Mouse (Mus musculus): ENCODE data around the gene Cacna2d3.

Cacna2d3 gene

DNA sequence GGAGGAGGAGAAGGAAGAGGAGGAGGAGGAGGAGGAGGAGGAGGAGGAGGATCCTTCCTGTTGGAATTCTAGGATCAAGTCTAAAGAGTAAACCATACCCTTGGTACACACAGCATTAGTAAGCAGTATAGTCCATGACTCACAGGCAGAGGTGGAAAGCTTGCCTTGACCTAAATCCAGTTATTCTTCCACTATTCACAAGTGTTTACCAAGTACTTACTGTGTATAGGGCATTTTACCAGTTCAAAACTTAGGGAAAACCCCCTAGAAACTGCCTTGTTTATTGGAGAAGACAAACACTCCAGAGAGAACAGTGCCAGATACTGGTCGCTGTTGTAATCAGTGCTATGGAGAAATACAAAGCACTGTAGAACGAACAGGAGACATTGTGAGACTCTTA lies 443.3 kb downstream of the Cacna2d3 start:
- in situ Hi-C loops (cut with MboI; ENCODE audit: unreplicated experiment in 2 of 2) = no loop called here

DNA sequence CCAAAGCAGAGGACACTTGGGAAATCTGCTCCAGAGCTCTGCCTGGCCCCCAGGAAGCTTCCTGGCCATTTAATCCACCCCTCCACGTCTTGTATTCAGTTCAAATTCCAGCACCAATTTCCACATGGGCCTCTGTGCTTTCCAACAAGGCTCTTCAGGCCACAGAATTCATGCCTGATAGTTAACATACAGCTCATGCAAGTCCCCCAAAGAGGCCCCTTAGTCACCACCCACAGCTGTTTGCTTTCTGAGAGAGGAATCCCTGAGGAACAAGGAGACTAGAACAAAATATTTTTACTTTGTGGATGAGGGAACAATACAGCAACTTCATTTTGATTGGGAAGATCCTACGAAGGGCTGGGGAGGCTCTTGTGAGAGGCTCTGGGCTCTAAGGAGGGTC lies 444.0 kb downstream of the Cacna2d3 start:
- in situ Hi-C loops (cut with MboI; ENCODE audit: unreplicated experiment in 2 of 2) = no loop called here

GRCm38 (mm10) chr14:29273890-29274289 lies 447.8 kb downstream of the Cacna2d3 start:
- in situ Hi-C loops (cut with MboI; ENCODE audit: unreplicated experiment in 2 of 2) = no loop called here

GRCm38 (mm10) chr14:29270541-29270940 lies 451.1 kb downstream of the Cacna2d3 start:
- in situ Hi-C loops (cut with MboI; ENCODE audit: unreplicated experiment in 2 of 2) = no loop called here

- in situ Hi-C loops (cut with MboI; ENCODE audit: unreplicated experiment in 2 of 2) = no loop called here
Measured at GRCm38 (mm10) chr14:29269816-29270215, 451.8 kb downstream of the Cacna2d3 start.

GRCm38 (mm10) chr14:29268609-29269008 lies 453.1 kb downstream of the Cacna2d3 start:
- in situ Hi-C loops (cut with MboI; ENCODE audit: unreplicated experiment in 2 of 2) = no loop called here

GRCm38 (mm10) chr14:29267233-29267874 lies 454.3 kb downstream of the Cacna2d3 start:
- in situ Hi-C loops (cut with MboI; ENCODE audit: unreplicated experiment in 2 of 2) = no loop called here

GRCm38 (mm10) chr14:29260621-29261020 lies 461.0 kb downstream of the Cacna2d3 start:
- in situ Hi-C loops (cut with MboI; ENCODE audit: unreplicated experiment in 2 of 2) = no loop called here

GRCm38 (mm10) chr14:29243516-29243915 lies 478.1 kb downstream of the Cacna2d3 start:
- in situ Hi-C loops (cut with MboI; ENCODE audit: unreplicated experiment in 2 of 2) = no loop called here

- in situ Hi-C loops (cut with MboI; ENCODE audit: unreplicated experiment in 2 of 2) = no loop called here
Measured at GRCm38 (mm10) chr14:29238446-29238845, 483.2 kb downstream of the Cacna2d3 start.

- in situ Hi-C loops (cut with MboI; ENCODE audit: unreplicated experiment in 2 of 2) = no loop called here
Measured at GRCm38 (mm10) chr14:29228976-29229716, 492.5 kb downstream of the Cacna2d3 start.

DNA sequence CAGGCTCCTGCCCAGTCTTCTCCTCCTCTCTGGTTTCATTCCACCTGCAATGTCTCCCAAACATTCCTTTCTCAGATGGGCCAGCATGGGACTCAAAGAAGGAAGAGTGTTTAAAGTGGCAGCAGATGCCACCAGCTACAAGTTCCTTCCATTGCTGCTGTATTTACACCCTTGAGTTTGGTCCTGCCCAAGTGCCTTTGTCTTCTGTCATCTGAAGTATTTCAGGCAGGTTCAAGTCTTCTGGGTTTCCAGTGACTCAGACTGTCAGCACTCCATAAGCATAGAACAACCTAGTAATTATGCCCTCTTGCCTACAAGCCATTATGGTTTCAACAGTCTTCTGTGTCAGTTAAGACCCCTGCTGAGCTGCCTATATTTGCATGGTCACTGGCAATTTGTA lies 493.2 kb downstream of the Cacna2d3 start:
- in situ Hi-C loops (cut with MboI; ENCODE audit: unreplicated experiment in 2 of 2) = no loop called here

DNA sequence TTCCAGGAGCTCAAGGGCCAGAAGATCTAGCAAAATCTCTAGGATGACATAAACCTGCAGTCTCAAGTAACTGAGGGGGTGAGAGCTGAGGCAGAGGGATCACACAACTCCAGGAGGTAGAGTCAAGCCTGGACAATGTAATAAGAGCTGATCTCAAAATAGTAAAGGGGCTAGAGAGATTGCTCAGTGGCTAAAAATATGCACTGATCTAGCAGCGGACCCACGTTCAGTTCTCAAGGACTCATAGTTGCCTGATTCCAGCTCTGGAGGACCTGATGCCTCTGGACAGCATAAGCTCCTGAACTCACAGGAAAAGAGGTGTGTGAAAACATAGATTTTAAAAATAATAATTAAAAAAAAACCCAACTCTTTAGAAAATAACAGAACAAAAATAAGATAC lies 493.7 kb downstream of the Cacna2d3 start:
- in situ Hi-C loops (cut with MboI; ENCODE audit: unreplicated experiment in 2 of 2) = no loop called here

- in situ Hi-C loops (cut with MboI; ENCODE audit: unreplicated experiment in 2 of 2) = no loop called here
Measured at GRCm38 (mm10) chr14:29225754-29226365, 495.8 kb downstream of the Cacna2d3 start.

GRCm38 (mm10) chr14:29223012-29223411 lies 498.7 kb downstream of the Cacna2d3 start:
- in situ Hi-C loops (cut with MboI; ENCODE audit: unreplicated experiment in 2 of 2) = no loop called here

DNA sequence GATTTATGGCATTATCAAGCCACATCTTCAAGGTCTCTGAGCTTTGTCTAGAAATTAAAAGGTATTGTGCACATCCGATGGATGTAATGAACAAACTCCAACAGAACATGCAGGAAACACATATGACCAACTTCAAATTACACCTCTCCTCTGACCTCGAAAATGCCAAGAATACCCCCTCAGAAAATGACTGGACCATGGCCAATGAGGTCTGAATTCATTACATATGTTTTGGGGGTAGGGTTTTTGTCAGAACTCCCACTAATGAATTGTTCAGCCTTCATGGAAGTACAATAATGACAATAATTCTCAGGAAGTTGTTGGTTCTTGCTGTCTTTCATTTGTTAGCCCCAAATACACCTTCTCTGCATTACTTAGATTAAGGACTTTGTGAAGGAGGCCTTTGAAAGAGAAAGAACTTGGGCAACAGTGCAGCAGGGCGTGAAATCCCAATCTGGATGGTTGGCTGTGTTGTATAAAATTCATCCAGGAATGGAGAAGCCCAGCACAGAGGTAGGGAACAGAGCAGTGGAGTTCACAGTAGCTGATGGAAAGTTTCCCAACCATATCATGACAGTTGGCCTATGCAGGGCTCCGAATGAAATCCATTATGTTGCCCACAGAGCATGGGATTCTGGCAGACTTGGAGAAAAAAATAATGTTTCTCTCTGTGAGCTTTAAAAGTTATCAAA lies 499.3 kb downstream of the Cacna2d3 start:
- in situ Hi-C loops (cut with MboI; ENCODE audit: unreplicated experiment in 2 of 2) = no loop called here

- in situ Hi-C loops (cut with MboI; ENCODE audit: unreplicated experiment in 2 of 2) = no loop called here
Measured at GRCm38 (mm10) chr14:29216106-29216505, 505.6 kb downstream of the Cacna2d3 start.

DNA sequence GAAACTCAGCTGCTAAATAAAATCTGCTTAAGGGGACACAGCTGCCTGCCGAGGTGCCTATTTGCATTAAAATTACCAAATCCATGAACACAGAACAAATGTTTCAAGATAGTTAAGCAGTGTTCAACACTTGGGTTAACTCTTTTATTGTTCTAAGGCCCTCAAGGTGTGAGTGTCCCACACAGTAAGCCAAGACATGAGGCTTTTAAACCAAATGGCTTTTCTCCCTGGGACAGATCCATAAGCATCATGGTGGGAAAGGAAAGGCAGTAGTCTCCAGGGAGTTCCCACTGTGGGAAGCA lies 516.7 kb downstream of the Cacna2d3 start:
- in situ Hi-C loops (cut with MboI; ENCODE audit: unreplicated experiment in 2 of 2) = no loop called here

DNA sequence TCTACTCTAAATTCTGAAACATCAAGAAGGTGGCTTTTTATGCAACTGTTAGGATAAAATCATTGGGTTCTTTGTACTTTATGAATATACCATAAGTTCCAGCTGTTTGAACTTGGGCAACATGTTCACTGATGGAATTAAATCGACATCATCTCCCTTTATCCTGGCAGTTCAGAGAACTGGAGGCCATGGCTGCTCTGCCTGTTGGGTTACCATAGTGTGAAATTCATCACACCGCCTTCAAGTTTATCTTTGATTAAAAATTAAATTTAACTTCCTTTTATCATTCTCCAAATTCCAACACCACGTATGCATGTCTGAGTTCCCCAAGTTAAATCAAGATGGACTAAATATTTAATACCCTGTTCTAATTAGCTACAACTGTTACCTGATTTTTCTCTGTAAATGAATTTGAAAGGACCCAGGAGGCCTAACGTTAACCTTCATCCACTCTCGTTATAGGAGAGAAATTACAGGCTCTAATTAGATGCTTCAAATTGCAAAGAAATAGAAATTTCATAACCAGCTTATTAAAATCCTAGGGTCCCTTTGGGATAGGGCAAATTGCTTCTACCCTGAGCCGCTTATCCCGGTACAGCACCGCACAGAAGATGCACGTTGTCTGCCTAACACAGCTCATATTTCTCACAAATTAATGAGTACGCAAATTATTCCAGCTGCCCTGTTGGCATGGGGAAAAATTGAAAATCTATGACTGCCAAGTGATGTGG lies 517.3 kb downstream of the Cacna2d3 start:
- in situ Hi-C loops (cut with MboI; ENCODE audit: unreplicated experiment in 2 of 2) = no loop called here

- in situ Hi-C loops (cut with MboI; ENCODE audit: unreplicated experiment in 2 of 2) = no loop called here
Measured at GRCm38 (mm10) chr14:29196171-29196570, 525.5 kb downstream of the Cacna2d3 start.

DNA sequence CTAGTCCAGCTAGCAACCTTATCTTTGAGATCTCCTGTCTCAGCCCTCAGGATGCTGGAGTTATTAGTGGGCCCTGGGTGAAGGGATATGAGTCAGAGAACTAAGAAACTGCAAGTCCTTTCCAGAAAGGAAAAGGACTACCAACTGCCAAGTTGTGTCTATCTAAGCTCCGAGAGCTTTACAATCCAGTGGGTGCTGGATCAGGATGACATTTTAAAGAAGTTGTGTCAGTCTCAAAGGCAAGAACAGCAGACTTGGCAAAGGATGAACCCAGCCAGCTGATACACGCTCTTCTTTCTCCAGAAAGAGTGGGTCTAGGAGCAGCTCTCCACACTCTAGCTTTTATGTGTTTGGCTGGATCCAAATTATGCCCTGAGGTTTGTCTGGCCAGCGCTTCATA lies 530.2 kb downstream of the Cacna2d3 start:
- in situ Hi-C loops (cut with MboI; ENCODE audit: unreplicated experiment in 2 of 2) = no loop called here

Data from v-Abl transformed pro-B cells (cell line).